Mouse (Mus musculus): ENCODE data around the gene Cadm1.

GRCm38 (mm10) chr9:47699026-47699425 is 169.1 kb downstream of the Cadm1 start:
- TF ChIP-seq CTCF (IDR thresholded peaks at IDR 0.05; ENCODE audit: control insufficient read depth, insufficient read depth, low read length): peak; percentile 45; the same call in 1 of the 2 replicates
- TF ChIP-seq POLR2A (IDR thresholded peaks at IDR 0.05; ENCODE audit: borderline replicate concordance, control insufficient read depth, low read depth, low read length): no peak
